Mouse (Mus musculus): Measurements from ENCODE around the gene Krtap5-3. TPM values are rescaled to one million over a fixed set of nuclear protein-coding genes. Genes with fewer than 3 reads are reported as not detected.
"Not testable (repeated sequence)": the region's sequence is repeated elsewhere in the genome, so short reads cannot be mapped to it uniquely, and the experiment has no call there.

Krtap5-3 gene
- polyA plus RNA-seq, 2 experiments = not detected

- 15% methylated on average over 2 of the region's 2 CpGs for WGBS (ENCODE audit: insufficient replicate concordance)
- Histone ChIP-seq H3K4me2 (ENCODE audit: low read depth) (no peak within 1 kb of the TSS), H3K4me3 (ENCODE audit: insufficient read depth in 1 of 2, low read depth in 2 of 2, low read length in 2 of 2) (no peak within 1 kb of the TSS), H3K36me3 (replicated peaks; ENCODE audit: control insufficient read depth, insufficient read depth, low read depth) (no peaks in the 10 kb centered on the region), H3K9me3 (ENCODE audit: control insufficient read depth, low read length) (no peaks in the 10 kb centered on the region), H3K27me3 (ENCODE audit: control insufficient read depth, insufficient read depth, low read length) (no peaks in the 10 kb centered on the region), H3K27ac (no peak within 1 kb of the TSS), H3K9ac (replicated peaks) (no peak within 1 kb of the TSS), H3K4me1 (replicated peaks; ENCODE audit: control insufficient read depth in 2 of 2, insufficient read depth in 2 of 2, low read length in 1 of 2) (no peaks in the 10 kb centered on the region)
- no peak for DNase-seq (ENCODE audit: low read depth in 3 of 3, low spot score in 3 of 3)
- TF ChIP-seq CTCF (IDR thresholded peaks at IDR 0.05; ENCODE audit: low read depth) = no peak
- no peak for TF ChIP-seq EP300 (IDR thresholded peaks at IDR 0.05; ENCODE audit: low read depth)
- no peak for ATAC-seq (ENCODE audit: insufficient read depth)
Observed at GRCm38 (mm10) chr7:142190289-142190688, 10.9 kb upstream of the Krtap5-3 start, which contains the start of gene Gm10153. Gm10153 (minus strand) TSS chr7:142190389.

GRCm38 (mm10) chr7:142198748-142199147 lies 2.4 kb upstream of the Krtap5-3 start:
- Histone ChIP-seq H3K4me3 (ENCODE audit: insufficient read depth in 1 of 2, low read depth in 2 of 2, low read length in 2 of 2) (no peak overlapping the region), H3K4me2 (ENCODE audit: low read depth) (no peak overlapping the region), H3K36me3 (replicated peaks; ENCODE audit: control insufficient read depth, insufficient read depth, low read depth) (no peaks in the 10 kb centered on the region), H3K27me3 (ENCODE audit: control insufficient read depth, insufficient read depth, low read length) (no peaks in the 10 kb centered on the region), H3K4me1 (replicated peaks; ENCODE audit: control insufficient read depth in 2 of 2, insufficient read depth in 2 of 2, low read length in 1 of 2) (no peaks in the 10 kb centered on the region), H3K9ac (replicated peaks) (no peak overlapping the region), H3K9me3 (ENCODE audit: control insufficient read depth, low read length) (no peaks in the 10 kb centered on the region), H3K27ac (no peak overlapping the region)
- ATAC-seq (ENCODE audit: insufficient read depth) (no peak), DNase-seq (ENCODE audit: low read depth in 3 of 3, low spot score in 3 of 3) (no peak)
- TF ChIP-seq CTCF (IDR thresholded peaks at IDR 0.05; ENCODE audit: low read depth) = no peak
- no peak for TF ChIP-seq EP300 (IDR thresholded peaks at IDR 0.05; ENCODE audit: low read depth)
- WGBS (ENCODE audit: insufficient replicate concordance) = 49% methylated on average over 2 of the region's 2 CpGs

- H3K27me3 ChIP-seq (ENCODE audit: control insufficient read depth, insufficient read depth, low read length) = no peaks in the 10 kb centered on the region
- no peaks in the 10 kb centered on the region for H3K9me3 ChIP-seq (ENCODE audit: control insufficient read depth, low read length)
- H3K27ac ChIP-seq = no peak overlapping the region
- H3K4me3 ChIP-seq (ENCODE audit: insufficient read depth in 1 of 2, low read depth in 2 of 2, low read length in 2 of 2) = no peak overlapping the region
- no peak overlapping the region for H3K9ac ChIP-seq (replicated peaks)
- no peak for TF ChIP-seq CTCF (IDR thresholded peaks at IDR 0.05; ENCODE audit: low read depth)
- no peak for TF ChIP-seq EP300 (IDR thresholded peaks at IDR 0.05; ENCODE audit: low read depth)
- ATAC-seq (ENCODE audit: insufficient read depth) (no peak), DNase-seq (ENCODE audit: low read depth in 3 of 3, low spot score in 3 of 3) (no peak)
- no peaks in the 10 kb centered on the region for H3K4me1 ChIP-seq (replicated peaks; ENCODE audit: control insufficient read depth in 2 of 2, insufficient read depth in 2 of 2, low read length in 1 of 2)
- no peaks in the 10 kb centered on the region for H3K36me3 ChIP-seq (replicated peaks; ENCODE audit: control insufficient read depth, insufficient read depth, low read depth)
- no peak overlapping the region for H3K4me2 ChIP-seq (ENCODE audit: low read depth)
Observed at GRCm38 (mm10) chr7:142205488-142205887, 4.3 kb downstream of the Krtap5-3 start.

- not testable (repeated sequence) for H3K9ac ChIP-seq (replicated peaks); H3K27me3 ChIP-seq (ENCODE audit: control insufficient read depth, insufficient read depth, low read length); H3K36me3 ChIP-seq (replicated peaks; ENCODE audit: control insufficient read depth, insufficient read depth, low read depth); DNase-seq (ENCODE audit: low read depth in 3 of 3, low spot score in 3 of 3); H3K4me2 ChIP-seq (ENCODE audit: low read depth); H3K4me1 ChIP-seq (replicated peaks; ENCODE audit: control insufficient read depth in 2 of 2, insufficient read depth in 2 of 2, low read length in 1 of 2); H3K4me3 ChIP-seq (ENCODE audit: insufficient read depth in 1 of 2, low read depth in 2 of 2, low read length in 2 of 2); H3K27ac ChIP-seq; H3K9me3 ChIP-seq (ENCODE audit: control insufficient read depth, low read length); ATAC-seq (ENCODE audit: insufficient read depth)
- 55% methylated on average over 5 of the region's 5 CpGs for WGBS (ENCODE audit: insufficient replicate concordance)
Observed at GRCm38 (mm10) chr7:142206891-142207290, 5.7 kb downstream of the Krtap5-3 start.

DNA sequence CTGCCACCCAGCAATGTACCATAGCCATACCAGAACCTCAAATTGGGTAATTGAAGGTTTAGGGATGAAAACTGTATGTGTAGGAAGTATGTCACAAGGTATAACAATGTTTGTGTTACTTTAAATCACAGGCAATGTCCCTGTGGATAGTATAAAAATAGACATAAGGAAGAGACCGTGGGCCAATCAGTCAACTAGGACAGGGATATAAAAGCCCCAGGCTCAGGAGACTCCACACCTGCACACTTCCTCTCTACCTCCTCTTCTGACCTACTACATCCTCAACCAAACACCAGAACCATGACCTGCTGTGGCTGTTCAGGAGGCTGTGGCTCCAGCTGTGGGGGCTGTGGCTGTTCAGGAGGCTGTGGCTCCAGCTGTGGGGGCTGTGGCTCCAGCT lies 10.4 kb downstream of the Krtap5-3 start, which contains the start of gene Gm7579:
Gene Gm7579, plus strand, starts transcription at position 301 of the 400 bp plus-strand sequence.
- DNase-seq (ENCODE audit: low read depth in 3 of 3, low spot score in 3 of 3) (no peak), ATAC-seq (ENCODE audit: insufficient read depth) (no peak)
- Histone ChIP-seq H3K4me3 (ENCODE audit: insufficient read depth in 1 of 2, low read depth in 2 of 2, low read length in 2 of 2) (no peak within 1 kb of the TSS), H3K4me1 (replicated peaks; ENCODE audit: control insufficient read depth in 2 of 2, insufficient read depth in 2 of 2, low read length in 1 of 2) (no peaks in the 10 kb centered on the region), H3K27ac (no peak within 1 kb of the TSS), H3K4me2 (ENCODE audit: low read depth) (no peak within 1 kb of the TSS), H3K9ac (replicated peaks) (no peak within 1 kb of the TSS), H3K27me3 (ENCODE audit: control insufficient read depth, insufficient read depth, low read length) (no peaks in the 10 kb centered on the region), H3K36me3 (replicated peaks; ENCODE audit: control insufficient read depth, insufficient read depth, low read depth) (no peaks in the 10 kb centered on the region), H3K9me3 (ENCODE audit: control insufficient read depth, low read length) (no peaks in the 10 kb centered on the region)
- WGBS (ENCODE audit: insufficient replicate concordance) = 42% methylated on average over 1 of the region's 1 CpGs
- TF ChIP-seq EP300 (IDR thresholded peaks at IDR 0.05; ENCODE audit: low read depth) (no peak), CTCF (IDR thresholded peaks at IDR 0.05; ENCODE audit: low read depth) (no peak)

GRCm38 (mm10) chr7:142212136-142212535 lies 11.0 kb downstream of the Krtap5-3 start:
- not testable (repeated sequence) for H3K9me3 ChIP-seq (ENCODE audit: control insufficient read depth, low read length); H3K36me3 ChIP-seq (replicated peaks; ENCODE audit: control insufficient read depth, insufficient read depth, low read depth); H3K4me3 ChIP-seq (ENCODE audit: insufficient read depth in 1 of 2, low read depth in 2 of 2, low read length in 2 of 2); H3K27ac ChIP-seq; H3K4me1 ChIP-seq (replicated peaks; ENCODE audit: control insufficient read depth in 2 of 2, insufficient read depth in 2 of 2, low read length in 1 of 2); ATAC-seq (ENCODE audit: insufficient read depth); DNase-seq (ENCODE audit: low read depth in 3 of 3, low spot score in 3 of 3); H3K4me2 ChIP-seq (ENCODE audit: low read depth); H3K27me3 ChIP-seq (ENCODE audit: control insufficient read depth, insufficient read depth, low read length); H3K9ac ChIP-seq (replicated peaks)
- 18% methylated on average over 1 of the region's 1 CpGs for WGBS (ENCODE audit: insufficient replicate concordance)
